Mouse (Mus musculus) spleen, adult 2 months (tissue): ENCODE data around the gene St6galnac3.

ENCODE experiments used
- CTCF ChIP-seq: fragments of 200-500 bp; IDR thresholded peaks from 2 replicates; pipeline ENCODE4 v1.5.1; 2011; ENCODE audit warnings: mild to moderate bottlenecking, inconsistent platforms; ENCODE audit not compliant: insufficient read depth, insufficient read length, insufficient replicate concordance; ENCODE audit errors: extremely low read depth
- POLR2A ChIP-seq: fragments of 200-500 bp; IDR thresholded peaks from 2 replicates; pipeline ENCODE4 v1.6.1; 2011; ENCODE audit warnings: low read depth, low read length, inconsistent platforms

- TF ChIP-seq CTCF, result no peak
- no peak for TF ChIP-seq POLR2A
Observed at GRCm38 (mm10) chr3:153636804-153637153, 88.2 kb downstream of the St6galnac3 start.
